Mouse (Mus musculus): ENCODE measurements around the gene C1ql1. TPM values are rescaled to one million over a fixed set of nuclear protein-coding genes. Genes with fewer than 3 reads are reported as not detected.

The C1ql1 gene
- total RNA-seq, 2 experiments from 2014 or later: not detected

GRCm38 (mm10) chr11:102958431-102958830 is 11.9 kb upstream of the C1ql1 start:
- DNase-seq: no peak

- DNase-seq: no peak
Observed at GRCm38 (mm10) chr11:102957692-102958091, 11.2 kb upstream of the C1ql1 start.

DNA sequence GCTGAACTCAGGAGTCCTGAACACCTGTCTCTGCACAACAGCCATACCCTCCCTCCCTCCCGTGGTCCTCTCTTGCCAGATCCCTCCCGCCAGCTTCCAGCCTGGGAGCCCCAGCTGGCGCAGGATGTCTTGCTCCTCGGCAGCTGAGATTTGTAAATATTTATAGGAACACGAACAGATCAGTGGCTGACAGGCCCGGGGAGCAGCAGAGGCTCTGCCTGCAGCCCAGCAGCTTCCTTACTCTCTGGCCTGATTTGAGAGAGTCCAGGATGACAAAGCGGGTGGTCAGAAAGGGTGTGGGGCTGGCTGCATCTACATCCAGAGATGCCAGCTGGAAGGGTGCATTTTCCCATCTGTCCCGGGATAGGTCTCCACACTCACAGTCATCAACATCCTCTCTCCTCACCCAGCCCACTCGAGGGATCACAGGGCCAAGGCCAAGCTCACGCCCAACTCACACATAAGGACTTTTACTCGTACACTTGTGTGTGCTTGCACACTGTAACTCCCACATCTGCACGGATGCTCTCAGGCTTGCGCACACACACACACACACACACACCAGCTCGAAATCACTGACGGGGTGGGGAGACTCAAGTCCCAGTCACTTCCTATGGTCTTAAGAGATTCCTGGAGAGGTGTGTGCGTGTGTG is 10.6 kb upstream of the C1ql1 start:
- DNase-seq: peak; percentile 38 to 47

GRCm38 (mm10) chr11:102952922-102953321 is 6.4 kb upstream of the C1ql1 start:
- DNase-seq: no peak

DNA sequence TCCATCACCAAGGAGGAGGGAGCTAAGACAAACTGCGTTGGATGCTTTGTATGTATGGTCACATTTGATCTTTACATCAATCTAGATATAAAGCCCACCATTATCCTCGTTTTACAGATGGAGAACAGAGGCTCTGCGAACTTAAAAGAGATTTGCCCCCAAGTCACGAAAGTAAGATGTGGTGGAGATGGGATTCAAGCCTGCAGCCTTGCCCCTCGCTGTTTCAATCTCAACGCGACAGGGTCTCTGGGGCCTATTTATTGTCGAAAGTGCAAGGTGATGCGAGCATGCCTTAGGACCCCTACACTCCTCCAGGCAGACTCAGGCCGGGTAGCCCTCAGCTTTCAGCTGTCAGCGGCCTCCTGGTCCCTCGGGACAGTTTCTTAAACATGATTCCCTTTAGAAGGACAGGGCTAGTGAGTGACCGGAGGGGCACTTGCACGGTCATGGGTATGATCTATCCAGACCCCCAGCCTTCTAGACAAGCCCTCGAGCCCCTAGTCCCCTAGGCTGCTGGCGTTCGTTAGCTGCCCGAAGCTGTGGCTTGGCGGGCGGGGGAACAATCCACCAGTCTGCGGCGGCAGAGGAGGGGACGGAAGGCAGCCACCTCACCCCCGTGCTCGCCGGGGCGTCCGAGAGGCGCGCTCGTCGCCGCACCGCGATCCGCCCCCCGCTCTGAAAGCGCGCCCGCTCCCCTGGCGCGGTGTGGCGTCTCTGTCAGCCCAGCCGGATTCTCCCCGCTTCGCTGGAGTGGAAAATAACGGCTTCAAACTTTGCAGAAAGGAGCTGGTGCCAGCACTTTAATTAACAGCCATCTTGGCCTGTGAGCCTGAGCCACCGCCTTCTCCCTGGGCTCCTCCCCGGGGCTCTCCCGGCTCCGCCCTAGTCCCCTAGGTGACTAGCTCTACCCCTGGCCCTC is 1.8 kb upstream of the C1ql1 start:
- DNase-seq: peak; percentile 47 to 63

DNA sequence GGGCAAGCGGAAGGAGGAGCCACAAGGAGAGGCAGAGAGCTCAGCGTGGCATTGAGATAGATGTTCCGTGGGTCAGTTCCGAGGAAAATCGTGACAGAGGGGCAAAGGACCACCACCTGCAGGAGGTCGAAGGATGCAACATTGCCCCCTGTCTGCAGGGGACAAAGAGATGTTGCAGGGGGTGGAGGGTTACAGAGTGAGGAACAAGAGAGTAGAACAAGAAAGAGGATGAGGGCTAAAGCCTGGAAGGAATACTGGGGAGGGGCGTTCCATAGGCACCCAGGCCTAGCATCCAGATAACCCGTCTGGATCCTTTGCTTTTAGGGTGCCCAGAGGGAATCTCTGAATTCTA is 480 bp upstream of the C1ql1 start:
- DNase-seq: no peak

DNA sequence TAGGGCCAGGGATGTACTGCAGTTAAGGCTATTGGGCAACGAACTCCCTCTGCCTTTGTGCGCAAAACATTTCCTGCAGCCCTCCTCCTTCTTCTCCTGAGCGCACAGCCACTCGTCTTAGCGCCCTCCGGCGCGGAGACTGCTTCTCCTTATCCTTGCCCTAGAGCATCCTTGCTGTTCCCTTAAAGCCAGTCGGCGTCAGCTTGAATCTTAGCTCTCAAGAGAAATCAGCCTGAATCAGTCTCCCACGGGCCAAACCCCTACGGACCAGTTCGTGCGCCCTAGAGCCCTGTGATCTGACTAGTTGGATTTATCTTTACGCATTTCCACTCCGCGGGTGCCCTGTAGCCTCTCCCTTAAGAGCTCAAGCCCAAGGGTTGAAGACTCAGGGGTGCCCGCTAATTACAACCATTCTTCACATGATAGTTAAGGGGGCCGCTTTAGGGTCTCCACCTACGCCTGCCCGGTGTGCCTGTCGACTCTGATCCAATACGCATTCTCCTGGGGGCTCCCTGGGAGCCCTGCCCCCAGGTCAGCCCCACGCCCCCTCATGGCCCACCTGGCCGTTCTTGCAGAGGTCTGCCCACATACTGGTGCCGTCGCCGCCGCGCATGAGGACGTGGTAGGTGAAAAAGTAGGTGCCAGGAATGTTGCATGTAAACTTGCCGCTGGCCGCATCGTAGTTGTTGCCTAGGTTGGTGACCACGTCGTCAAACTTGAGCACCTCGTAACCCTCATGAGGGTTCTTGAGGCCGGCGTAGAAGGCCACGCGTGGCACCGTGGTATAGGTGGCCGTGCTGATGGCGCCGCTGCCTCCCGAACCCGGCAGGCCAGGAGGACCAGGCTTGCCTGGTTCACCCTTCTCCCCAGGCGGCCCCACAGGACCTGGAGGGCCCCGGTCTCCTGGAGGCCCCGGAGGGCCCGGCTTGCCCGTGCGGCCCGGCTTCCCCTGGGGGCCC is 903 bp downstream of the C1ql1 start:
- DNase-seq: peak in 1 of 2 experiments; percentile 15

- no peak for DNase-seq
Observed at GRCm38 (mm10) chr11:102941236-102941635, 5.3 kb downstream of the C1ql1 start.

- DNase-seq: no peak
Observed at GRCm38 (mm10) chr11:102939024-102939675, 7.3 kb downstream of the C1ql1 start.

DNA sequence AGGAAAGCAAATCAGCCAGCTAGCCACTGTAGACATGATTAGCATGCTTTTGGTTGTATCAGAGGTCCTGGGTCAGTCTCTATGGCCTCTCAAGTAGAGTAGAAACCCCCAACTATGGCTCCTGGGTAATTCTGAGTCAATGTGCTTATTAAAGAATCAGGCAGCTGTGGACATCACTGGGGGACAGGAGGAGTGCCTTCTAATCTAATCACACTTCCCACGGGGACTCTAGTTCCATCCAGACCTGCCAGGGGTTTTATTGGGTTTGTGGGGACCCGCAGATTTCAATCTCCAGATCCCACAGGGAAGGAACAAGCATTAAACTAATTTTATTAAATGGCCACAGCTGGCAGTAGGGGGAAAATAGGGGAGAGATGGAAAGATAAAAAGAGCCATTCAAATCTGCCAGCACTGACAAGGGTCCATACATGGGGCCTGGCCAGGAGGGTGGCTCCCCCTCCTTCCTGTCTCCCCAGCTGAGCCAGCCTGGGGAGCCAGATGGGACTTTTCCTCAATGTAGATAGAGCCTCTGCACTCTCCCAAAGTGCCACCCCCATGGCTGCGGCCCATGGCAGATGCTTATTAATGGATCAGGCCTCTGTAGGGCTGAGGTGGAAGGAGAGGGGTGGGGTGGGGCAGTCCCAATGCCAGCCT is 8.8 kb downstream of the C1ql1 start:
- DNase-seq: no peak

DNA sequence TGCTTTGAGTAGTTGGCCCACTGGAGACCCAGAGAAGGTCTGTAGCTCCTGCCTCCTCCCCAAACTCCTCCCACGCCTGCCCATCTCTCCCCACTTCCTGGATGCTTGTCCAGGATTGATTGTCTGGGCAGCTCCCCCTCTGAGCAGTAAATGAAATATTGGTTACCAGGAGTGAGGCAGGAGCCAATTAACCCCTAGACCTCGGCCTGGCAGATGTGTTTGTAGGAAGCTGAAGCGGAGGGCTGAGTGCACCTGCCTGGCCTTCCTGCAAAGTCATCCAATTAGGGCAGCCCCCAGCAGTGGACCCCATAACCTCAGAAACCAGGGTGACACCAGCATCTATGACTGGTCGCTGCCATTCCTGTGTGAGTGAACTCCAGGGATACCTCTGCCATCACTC is 10.2 kb downstream of the C1ql1 start:
- no peak for DNase-seq

GRCm38 (mm10) chr11:102930672-102931071 is 15.8 kb downstream of the C1ql1 start:
- DNase-seq: peak in 1 of 2 experiments; percentile 17

DNA sequence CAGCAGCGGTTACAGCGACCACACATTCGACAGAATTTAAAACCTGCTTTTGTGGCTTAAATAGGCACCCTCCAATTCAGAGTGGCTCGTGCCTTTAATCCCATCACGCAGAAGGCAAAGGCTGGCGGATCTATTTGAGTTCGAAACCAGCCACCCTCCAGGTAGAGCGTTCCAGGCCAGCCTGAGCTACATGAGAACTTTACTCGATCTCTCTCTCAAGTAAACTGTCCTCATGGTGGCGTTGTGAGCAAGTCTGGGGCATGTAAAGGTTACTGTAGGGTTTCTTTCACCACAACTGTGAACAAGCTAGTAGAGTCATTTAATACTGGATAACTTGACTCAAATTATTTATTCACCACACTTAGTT is 21.2 kb downstream of the C1ql1 start:
- no peak for DNase-seq

- DNase-seq: peak; percentile 95 to 96
Observed at GRCm38 (mm10) chr11:102924557-102925350, 21.7 kb downstream of the C1ql1 start, which contains the start of gene Kif18b. Gene Kif18b (minus strand): TSS chr11:102925124.

DNA sequence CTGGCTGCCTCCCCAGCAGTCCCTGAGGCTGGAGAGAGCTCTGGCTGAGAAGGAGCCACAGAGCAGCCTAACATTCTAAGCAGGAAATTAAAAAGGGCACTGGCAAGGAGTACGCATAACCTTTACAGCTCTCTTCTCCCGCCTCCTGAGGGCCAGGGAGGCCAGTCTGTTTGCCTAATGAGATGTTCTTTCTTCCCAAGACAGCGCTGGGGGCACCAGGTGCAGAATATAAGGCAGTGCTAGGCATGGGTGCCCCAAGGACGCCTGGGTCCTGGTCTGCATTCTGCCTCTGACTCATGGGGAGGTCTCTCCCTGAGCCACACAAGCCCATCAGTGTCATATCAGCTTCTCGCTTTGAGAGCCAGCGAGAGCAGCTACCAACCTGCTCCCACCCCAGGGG is 25.0 kb downstream of the C1ql1 start:
- no peak for DNase-seq

DNA sequence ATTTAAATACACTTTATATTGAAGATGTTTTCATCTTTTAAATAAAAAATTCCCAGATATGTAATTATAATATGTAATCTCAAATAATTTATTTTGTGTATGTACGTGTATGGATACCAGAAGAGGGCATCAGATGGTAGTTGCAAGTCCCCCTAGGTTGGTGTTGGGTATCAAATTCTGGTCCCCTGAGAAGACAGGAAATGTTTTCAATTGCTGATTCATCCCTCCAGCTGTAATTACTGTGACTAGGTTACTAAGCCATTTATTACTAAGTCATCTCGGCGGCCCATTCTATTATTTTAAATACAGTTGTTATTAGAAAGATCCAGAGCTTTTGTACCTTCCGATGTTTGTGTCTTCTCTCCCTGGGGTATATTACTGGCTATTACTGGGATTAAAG is 28.4 kb downstream of the C1ql1 start:
- DNase-seq: no peak

DNA sequence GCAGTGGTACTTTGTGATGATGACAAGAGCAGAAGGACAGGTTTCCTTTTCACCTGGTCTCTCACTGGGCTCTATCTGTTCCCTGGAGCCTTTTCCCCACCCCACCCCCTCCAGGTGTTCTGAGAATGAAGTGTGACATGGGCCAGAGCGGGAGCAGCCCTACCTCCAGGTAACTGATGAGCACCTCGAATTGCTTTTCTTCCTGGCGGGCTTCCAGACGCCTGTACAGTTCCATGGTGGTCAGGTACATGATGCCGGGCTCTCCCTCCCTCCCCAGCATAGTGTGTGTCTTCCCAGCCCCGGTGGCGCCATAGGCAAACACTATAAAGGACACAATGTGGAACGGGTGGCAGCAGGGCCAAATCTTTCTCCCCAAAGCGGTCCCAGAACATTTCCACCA is 31.1 kb downstream of the C1ql1 start:
- no peak for DNase-seq

DNA sequence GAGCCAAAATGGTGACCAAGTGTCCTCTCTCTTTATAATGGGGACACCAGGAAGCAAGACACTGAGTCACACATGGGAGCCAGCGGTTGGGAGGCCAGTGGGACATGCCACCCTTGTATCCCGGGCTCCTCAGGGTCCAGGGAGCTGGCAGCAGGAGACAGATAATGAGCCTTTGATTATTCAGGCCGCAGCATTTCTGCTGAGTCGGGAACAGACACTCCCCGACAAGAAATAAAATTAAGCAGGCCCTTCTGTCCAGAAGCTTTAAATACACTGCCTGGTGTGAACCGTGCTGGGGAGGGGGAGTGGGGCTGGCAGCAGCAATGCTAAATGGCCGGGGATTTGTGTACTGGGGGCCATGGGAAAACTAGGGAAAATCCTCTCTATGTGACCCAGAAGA is 35.1 kb downstream of the C1ql1 start:
- DNase-seq: no peak

- no peak for DNase-seq
Observed at GRCm38 (mm10) chr11:102903654-102904053, 42.8 kb downstream of the C1ql1 start.

- DNase-seq: no peak
Observed at GRCm38 (mm10) chr11:102902107-102902506, 44.4 kb downstream of the C1ql1 start.

GRCm38 (mm10) chr11:102901199-102901598 is 45.3 kb downstream of the C1ql1 start:
- no peak for DNase-seq
